Mouse (Mus musculus): ENCODE data around the gene F8a. TPM values are rescaled to one million over a fixed set of nuclear protein-coding genes. Genes with fewer than 3 reads are reported as not detected.

Gene F8a
- polyA plus RNA-seq, 1 experiment: 3.6 TPM

Other genes with a start within 250 kb of the F8a start
- gene Zfp185, start 241.0 kb upstream of the F8a start, polyA plus RNA-seq (2012; rRNA removed): 14.0 and 14.2 TPM in 2 replicates
- gene Pnma5, start 191.2 kb upstream of the F8a start, polyA plus RNA-seq (2012; rRNA removed): 1.7 and 2.0 TPM in 2 replicates
- 0.10 and 0.16 TPM in 2 replicates for gene Pnma3, start 163.5 kb upstream of the F8a start, polyA plus RNA-seq (2012; rRNA removed)
- 0.59 and 1.1 TPM in 2 replicates for gene Xlr4a, start 145.8 kb upstream of the F8a start, polyA plus RNA-seq (2012; rRNA removed)
- 0.70 and 1.7 TPM in 2 replicates for gene Xlr3a, start 131.2 kb upstream of the F8a start, polyA plus RNA-seq (2012; rRNA removed)
- gene Gm14685, start 111.2 kb upstream of the F8a start, polyA plus RNA-seq (2012; rRNA removed): 1.9 and 2.2 TPM in 2 replicates
- gene Xlr5b, start 79.5 kb upstream of the F8a start, polyA plus RNA-seq (2012; rRNA removed): 0.91 and 1.4 TPM in 2 replicates
- 1.2 and 2.5 TPM in 2 replicates for gene DXBay18, start 78.8 kb upstream of the F8a start, polyA plus RNA-seq (2012; rRNA removed)
- gene Spin2d, start 51.3 kb upstream of the F8a start, polyA plus RNA-seq (2012; rRNA removed): 0.91 and 1.3 TPM in 2 replicates
- 0.76 and 0.90 TPM in 2 replicates for gene Xlr3b, start 36.1 kb upstream of the F8a start, polyA plus RNA-seq (2012; rRNA removed)
- 0.85 and 1.4 TPM in 2 replicates for gene Xlr4b, start 14.0 kb upstream of the F8a start, polyA plus RNA-seq (2012; rRNA removed)
- 0.97 and 2.3 TPM in 2 replicates for gene Xlr4c, start 14.8 kb downstream of the F8a start, polyA plus RNA-seq (2012; rRNA removed)
- 0.51 and 1.0 TPM in 2 replicates for gene Xlr3c, start 37.1 kb downstream of the F8a start, polyA plus RNA-seq (2012; rRNA removed)
- 0.71 and 1.1 TPM in 2 replicates for gene Xlr5a, start 64.7 kb downstream of the F8a start, polyA plus RNA-seq (2012; rRNA removed)
- gene Xlr5c, start 64.7 kb downstream of the F8a start, polyA plus RNA-seq (2012; rRNA removed): 0.99 and 1.1 TPM in 2 replicates
- gene Gm45015, start 108.5 kb downstream of the F8a start, polyA plus RNA-seq (2012; rRNA removed): 0.29 and 0.48 TPM in 2 replicates
- gene Zfp275, start 114.3 kb downstream of the F8a start, polyA plus RNA-seq (2012; rRNA removed): 5.3 and 7.4 TPM in 2 replicates
- gene Gm18336, start 170.4 kb downstream of the F8a start, polyA plus RNA-seq (2012; rRNA removed): 0.93 and 1.6 TPM in 2 replicates
- 0.14 and 0.19 TPM in 2 replicates for gene Zfp92, start 182.8 kb downstream of the F8a start, polyA plus RNA-seq (2012; rRNA removed)
- not detected in 2 replicates for gene Trex2, start 207.1 kb downstream of the F8a start, polyA plus RNA-seq (2012; rRNA removed)
- 26.9 and 34.0 TPM in 2 replicates for gene Haus7, start 230.8 kb downstream of the F8a start, polyA plus RNA-seq (2012; rRNA removed)